Mouse (Mus musculus): ENCODE measurements around the gene Tipin. TPM values are rescaled to one million over a fixed set of nuclear protein-coding genes. Genes with fewer than 3 reads are reported as not detected.

The Tipin gene
- polyA plus RNA-seq, 1 experiment from 2014 or later: 142 TPM

GRCm38 (mm10) chr9:64249371-64249770 lies 32.0 kb upstream of the Tipin start:
- Histone ChIP-seq H3K4me1 (ENCODE audit: control insufficient read depth, insufficient read depth, low read length) (peaks cover 23% of the 10 kb centered on the region), H3K4me3 (ENCODE audit: low read length) (no peak overlapping the region), H3K36me3 (ENCODE audit: control insufficient read depth, insufficient read depth, low read length) (no peaks in the 10 kb centered on the region), H3K27me3 (replicated peaks; ENCODE audit: control insufficient read depth, insufficient read depth, low read length) (no peaks in the 10 kb centered on the region), H3K4me2 (ENCODE audit: low read depth, low read length) (no peak overlapping the region), H3K9ac (ENCODE audit: low read depth, low read length) (no peak overlapping the region), H3K9me3 (ENCODE audit: control insufficient read depth, low read length) (no peaks in the 10 kb centered on the region), H3K27ac (ENCODE audit: low read length) (no peak overlapping the region)
- WGBS: 73% methylated on average over 1 of the region's 1 CpGs
- ATAC-seq: no peak

GRCm38 (mm10) chr9:64250111-64250730 lies 31.2 kb upstream of the Tipin start:
- no peaks in the 10 kb centered on the region for H3K27me3 ChIP-seq (replicated peaks; ENCODE audit: control insufficient read depth, insufficient read depth, low read length)
- no peak for ATAC-seq
- no peak overlapping the region for H3K4me2 ChIP-seq (ENCODE audit: low read depth, low read length)
- H3K9me3 ChIP-seq (ENCODE audit: control insufficient read depth, low read length): no peaks in the 10 kb centered on the region
- no peak overlapping the region for H3K4me3 ChIP-seq (ENCODE audit: low read length)
- peaks cover 23% of the 10 kb centered on the region for H3K4me1 ChIP-seq (ENCODE audit: control insufficient read depth, insufficient read depth, low read length)
- H3K27ac ChIP-seq (ENCODE audit: low read length): no peak overlapping the region
- no peak overlapping the region for H3K9ac ChIP-seq (ENCODE audit: low read depth, low read length)
- no peaks in the 10 kb centered on the region for H3K36me3 ChIP-seq (ENCODE audit: control insufficient read depth, insufficient read depth, low read length)

GRCm38 (mm10) chr9:64252591-64253020 lies 28.8 kb upstream of the Tipin start:
- Histone ChIP-seq H3K27me3 (replicated peaks; ENCODE audit: control insufficient read depth, insufficient read depth, low read length) (no peaks in the 10 kb centered on the region), H3K27ac (ENCODE audit: low read length) (peak overlapping the region; percentile 92), H3K4me2 (ENCODE audit: low read depth, low read length) (peak overlapping the region; percentile 67), H3K9me3 (ENCODE audit: control insufficient read depth, low read length) (no peaks in the 10 kb centered on the region), H3K4me3 (ENCODE audit: low read length) (peak overlapping the region; percentile 91), H3K9ac (ENCODE audit: low read depth, low read length) (peak overlapping the region; percentile 91), H3K4me1 (ENCODE audit: control insufficient read depth, insufficient read depth, low read length) (peaks cover 23% of the 10 kb centered on the region), H3K36me3 (ENCODE audit: control insufficient read depth, insufficient read depth, low read length) (no peaks in the 10 kb centered on the region)
- WGBS: under 1% methylated on average over 16 of the region's 16 CpGs
- ATAC-seq: peak; percentile 17; the same call in 1 of the 2 replicates

- Histone ChIP-seq H3K27ac (ENCODE audit: low read length) (peak within 1 kb of the TSS; percentile 92), H3K9me3 (ENCODE audit: control insufficient read depth, low read length) (no peaks in the 10 kb centered on the region), H3K4me2 (ENCODE audit: low read depth, low read length) (peak within 1 kb of the TSS; percentile 67), H3K9ac (ENCODE audit: low read depth, low read length) (peak within 1 kb of the TSS; percentile 91), H3K36me3 (ENCODE audit: control insufficient read depth, insufficient read depth, low read length) (no peaks in the 10 kb centered on the region), H3K27me3 (replicated peaks; ENCODE audit: control insufficient read depth, insufficient read depth, low read length) (no peaks in the 10 kb centered on the region), H3K4me1 (ENCODE audit: control insufficient read depth, insufficient read depth, low read length) (peaks cover 23% of the 10 kb centered on the region), H3K4me3 (ENCODE audit: low read length) (peak within 1 kb of the TSS; percentile 91)
- peak; percentile 99 for ATAC-seq
- under 1% methylated on average over 88 of the region's 89 CpGs for WGBS
Measured at GRCm38 (mm10) chr9:64253021-64253904, 28.1 kb upstream of the Tipin start, which contains the start of gene Map2k1. Map2k1 (minus strand) TSS chr9:64253631.

GRCm38 (mm10) chr9:64255422-64255821 lies 26.0 kb upstream of the Tipin start:
- H3K36me3 ChIP-seq (ENCODE audit: control insufficient read depth, insufficient read depth, low read length): no peaks in the 10 kb centered on the region
- no peak overlapping the region for H3K27ac ChIP-seq (ENCODE audit: low read length)
- H3K27me3 ChIP-seq (replicated peaks; ENCODE audit: control insufficient read depth, insufficient read depth, low read length): no peaks in the 10 kb centered on the region
- H3K9me3 ChIP-seq (ENCODE audit: control insufficient read depth, low read length): no peaks in the 10 kb centered on the region
- H3K9ac ChIP-seq (ENCODE audit: low read depth, low read length): no peak overlapping the region
- H3K4me1 ChIP-seq (ENCODE audit: control insufficient read depth, insufficient read depth, low read length): peaks cover 14% of the 10 kb centered on the region
- ATAC-seq: no peak
- no peak overlapping the region for H3K4me3 ChIP-seq (ENCODE audit: low read length)
- H3K4me2 ChIP-seq (ENCODE audit: low read depth, low read length): no peak overlapping the region
- WGBS: 78% methylated on average over 3 of the region's 3 CpGs

GRCm38 (mm10) chr9:64256204-64256603 lies 25.2 kb upstream of the Tipin start:
- peaks cover 7% of the 10 kb centered on the region for H3K4me1 ChIP-seq (ENCODE audit: control insufficient read depth, insufficient read depth, low read length)
- H3K9ac ChIP-seq (ENCODE audit: low read depth, low read length): no peak overlapping the region
- H3K27ac ChIP-seq (ENCODE audit: low read length): no peak overlapping the region
- H3K4me3 ChIP-seq (ENCODE audit: low read length): no peak overlapping the region
- WGBS: 89% methylated on average over 3 of the region's 3 CpGs
- no peak for ATAC-seq
- H3K36me3 ChIP-seq (ENCODE audit: control insufficient read depth, insufficient read depth, low read length): no peaks in the 10 kb centered on the region
- H3K9me3 ChIP-seq (ENCODE audit: control insufficient read depth, low read length): no peaks in the 10 kb centered on the region
- no peak overlapping the region for H3K4me2 ChIP-seq (ENCODE audit: low read depth, low read length)
- H3K27me3 ChIP-seq (replicated peaks; ENCODE audit: control insufficient read depth, insufficient read depth, low read length): no peaks in the 10 kb centered on the region

GRCm38 (mm10) chr9:64259906-64260305 lies 21.5 kb upstream of the Tipin start:
- ATAC-seq: no peak
- Histone ChIP-seq H3K9me3 (ENCODE audit: control insufficient read depth, low read length) (no peaks in the 10 kb centered on the region), H3K27me3 (replicated peaks; ENCODE audit: control insufficient read depth, insufficient read depth, low read length) (no peaks in the 10 kb centered on the region), H3K36me3 (ENCODE audit: control insufficient read depth, insufficient read depth, low read length) (no peaks in the 10 kb centered on the region), H3K4me1 (ENCODE audit: control insufficient read depth, insufficient read depth, low read length) (no peaks in the 10 kb centered on the region), H3K27ac (ENCODE audit: low read length) (no peak overlapping the region), H3K4me2 (ENCODE audit: low read depth, low read length) (no peak overlapping the region), H3K4me3 (ENCODE audit: low read length) (no peak overlapping the region), H3K9ac (ENCODE audit: low read depth, low read length) (no peak overlapping the region)
- 83% methylated on average over 5 of the region's 5 CpGs for WGBS

GRCm38 (mm10) chr9:64261023-64261422 lies 20.4 kb upstream of the Tipin start:
- Histone ChIP-seq H3K27ac (ENCODE audit: low read length) (no peak overlapping the region), H3K9ac (ENCODE audit: low read depth, low read length) (no peak overlapping the region), H3K36me3 (ENCODE audit: control insufficient read depth, insufficient read depth, low read length) (no peaks in the 10 kb centered on the region), H3K27me3 (replicated peaks; ENCODE audit: control insufficient read depth, insufficient read depth, low read length) (no peaks in the 10 kb centered on the region), H3K4me3 (ENCODE audit: low read length) (no peak overlapping the region), H3K4me2 (ENCODE audit: low read depth, low read length) (no peak overlapping the region), H3K4me1 (ENCODE audit: control insufficient read depth, insufficient read depth, low read length) (no peaks in the 10 kb centered on the region), H3K9me3 (ENCODE audit: control insufficient read depth, low read length) (no peaks in the 10 kb centered on the region)
- no peak for ATAC-seq
- 80% methylated on average over 4 of the region's 4 CpGs for WGBS

- Histone ChIP-seq H3K4me1 (ENCODE audit: control insufficient read depth, insufficient read depth, low read length) (no peaks in the 10 kb centered on the region), H3K27ac (ENCODE audit: low read length) (no peak overlapping the region), H3K36me3 (ENCODE audit: control insufficient read depth, insufficient read depth, low read length) (no peaks in the 10 kb centered on the region), H3K27me3 (replicated peaks; ENCODE audit: control insufficient read depth, insufficient read depth, low read length) (no peaks in the 10 kb centered on the region), H3K9me3 (ENCODE audit: control insufficient read depth, low read length) (no peaks in the 10 kb centered on the region), H3K4me2 (ENCODE audit: low read depth, low read length) (no peak overlapping the region), H3K9ac (ENCODE audit: low read depth, low read length) (no peak overlapping the region), H3K4me3 (ENCODE audit: low read length) (no peak overlapping the region)
- ATAC-seq: no peak
- WGBS: 49% methylated on average over 1 of the region's 1 CpGs
Measured at GRCm38 (mm10) chr9:64264813-64265212, 16.6 kb upstream of the Tipin start.
